Mouse (Mus musculus): ENCODE measurements around the gene Crlf3.

- no peak for TF ChIP-seq POLR2A (IDR thresholded peaks at IDR 0.05; ENCODE audit: low read depth, low read length)
- TF ChIP-seq CTCF (IDR thresholded peaks at IDR 0.05; ENCODE audit: extremely low read depth, insufficient read depth, insufficient read length, insufficient replicate concordance), result no peak
Measured at GRCm38 (mm10) chr11:80104407-80104806, 23.6 kb upstream of the Crlf3 start.
